Mouse (Mus musculus): ENCODE data around the gene Npcd. TPM values are rescaled to one million over a fixed set of nuclear protein-coding genes. Genes with fewer than 3 reads are reported as not detected.

Gene Npcd
- polyA plus RNA-seq, 1 experiment from 2014 or later = not detected

DNA sequence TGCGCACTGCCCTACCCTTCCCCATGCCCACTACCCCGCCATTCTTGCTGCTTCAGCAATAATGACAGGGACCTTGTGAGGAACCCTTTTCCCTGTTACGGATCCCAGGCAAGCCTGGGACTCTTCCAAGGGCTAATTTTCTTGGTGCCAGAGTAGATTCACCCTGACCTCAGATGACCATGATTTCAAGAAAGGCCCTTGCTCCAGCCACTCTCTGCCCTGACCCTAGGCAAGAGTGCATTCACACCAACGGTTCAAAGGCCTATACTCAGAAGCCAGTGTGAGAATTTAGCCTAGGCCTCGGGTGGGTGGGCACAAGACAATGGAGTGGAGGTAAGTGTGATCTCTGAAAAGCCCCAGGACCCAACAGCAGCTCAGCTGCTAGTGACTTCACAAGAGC is 4.6 kb downstream of the Npcd start:
- Histone ChIP-seq H3K9me3 (ENCODE audit: control insufficient read depth, low read length) (no peaks in the 10 kb centered on the region), H3K4me3 (ENCODE audit: control insufficient read depth in 1 of 2, insufficient read depth in 1 of 2, low read depth in 1 of 2, low read length in 2 of 2) (no peak overlapping the region), H3K9ac (ENCODE audit: low read length) (no peak overlapping the region), H3K36me3 (ENCODE audit: control insufficient read depth, insufficient read depth, low read length) (peaks cover 41% of the 10 kb centered on the region), H3K4me1 (ENCODE audit: control insufficient read depth in 2 of 2, insufficient read depth in 2 of 2, low read length in 2 of 2) (peaks cover 10 to 31% of the 10 kb centered on the region in 2 experiments), H3K4me2 (ENCODE audit: low read length) (no peak overlapping the region), H3K27ac (replicated peaks in 1 of 2; ENCODE audit: control insufficient read depth in 1 of 2, insufficient read depth in 1 of 2, low read depth in 2 of 2, low read length in 2 of 2) (no peak overlapping the region), H3K27me3 (ENCODE audit: control insufficient read depth, insufficient read depth, low read length) (no peaks in the 10 kb centered on the region)
- ATAC-seq (ENCODE audit: insufficient number of reproducible peaks, insufficient read depth, low FRiP score, low read depth) = no peak
- WGBS = 90% methylated on average over 5 of the region's 5 CpGs

DNA sequence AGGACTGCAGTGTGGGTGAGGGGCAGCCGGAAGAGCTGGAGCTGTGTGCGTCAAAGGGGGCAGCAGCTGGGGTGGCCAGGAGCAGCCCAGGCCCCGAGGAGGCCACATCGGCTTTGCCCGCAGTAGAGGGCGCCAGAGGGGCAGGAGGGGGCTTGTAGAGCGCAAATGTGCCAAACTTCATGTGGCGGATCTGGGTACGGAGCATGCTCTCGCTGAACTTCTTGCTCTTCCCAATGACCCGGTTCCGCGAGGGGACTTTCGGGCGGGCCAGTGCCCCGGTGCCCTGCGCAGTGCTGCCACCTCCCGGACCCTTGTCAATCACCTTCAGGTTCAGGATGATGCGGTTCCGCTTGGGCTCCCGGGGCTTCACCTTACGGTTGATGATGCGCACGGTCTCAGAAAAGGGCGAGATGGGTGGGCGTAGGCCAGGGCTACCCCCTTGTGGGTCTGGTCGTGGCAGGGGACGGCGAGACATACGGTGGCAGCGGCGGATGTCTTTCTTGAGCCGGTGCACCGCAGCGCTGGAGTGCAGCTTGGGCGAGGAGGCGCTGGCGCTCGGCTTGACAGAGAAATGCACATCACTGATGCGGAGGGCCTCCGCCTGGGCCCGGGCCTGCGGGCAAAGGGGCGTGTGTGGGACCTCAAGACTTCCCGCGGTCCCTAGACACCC is 5.5 kb downstream of the Npcd start:
- H3K27ac ChIP-seq (replicated peaks in 1 of 2; ENCODE audit: control insufficient read depth in 1 of 2, insufficient read depth in 1 of 2, low read depth in 2 of 2, low read length in 2 of 2) = no peak overlapping the region
- H3K9ac ChIP-seq (ENCODE audit: low read length) = no peak overlapping the region; the same call in 1 of the 2 replicates
- 51% methylated on average over 46 of the region's 46 CpGs for WGBS
- H3K4me2 ChIP-seq (ENCODE audit: low read length) = peak overlapping the region; percentile 36
- H3K27me3 ChIP-seq (ENCODE audit: control insufficient read depth, insufficient read depth, low read length) = no peaks in the 10 kb centered on the region
- H3K9me3 ChIP-seq (ENCODE audit: control insufficient read depth, low read length) = no peaks in the 10 kb centered on the region
- peaks cover 11 to 34% of the 10 kb centered on the region in 2 experiments for H3K4me1 ChIP-seq (ENCODE audit: control insufficient read depth in 2 of 2, insufficient read depth in 2 of 2, low read length in 2 of 2)
- peak overlapping the region in 1 of 2 experiments; percentile 3; a peak in 1 of 4 replicates for H3K4me3 ChIP-seq (ENCODE audit: control insufficient read depth in 1 of 2, insufficient read depth in 1 of 2, low read depth in 1 of 2, low read length in 2 of 2)
- no peak for ATAC-seq (ENCODE audit: insufficient number of reproducible peaks, insufficient read depth, low FRiP score, low read depth)
- H3K36me3 ChIP-seq (ENCODE audit: control insufficient read depth, insufficient read depth, low read length) = peaks cover 43% of the 10 kb centered on the region

DNA sequence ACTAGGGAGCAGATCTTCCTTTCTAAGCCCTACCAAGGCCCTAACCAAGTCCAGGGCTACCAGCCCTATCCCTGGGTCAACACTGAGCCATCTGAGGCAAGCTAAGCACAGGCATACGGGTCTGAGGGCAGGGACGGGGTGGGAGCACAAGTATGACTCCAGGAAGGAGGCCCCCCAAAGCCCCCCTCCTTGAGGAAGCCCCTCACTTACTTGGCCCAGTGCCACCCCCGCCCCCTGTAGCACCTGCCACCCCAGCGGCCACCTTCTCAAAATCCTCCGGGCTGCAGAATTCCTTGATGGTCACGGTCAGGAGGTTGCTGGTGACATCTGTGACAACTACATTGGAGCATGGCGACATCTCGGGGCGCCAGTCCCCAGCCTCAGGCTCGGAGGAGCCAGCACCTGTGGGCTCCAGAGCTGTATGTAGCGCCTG is 6.2 kb downstream of the Npcd start:
- H3K9me3 ChIP-seq (ENCODE audit: control insufficient read depth, low read length) = no peaks in the 10 kb centered on the region
- no peak overlapping the region for H3K4me3 ChIP-seq (ENCODE audit: control insufficient read depth in 1 of 2, insufficient read depth in 1 of 2, low read depth in 1 of 2, low read length in 2 of 2)
- no peaks in the 10 kb centered on the region for H3K27me3 ChIP-seq (ENCODE audit: control insufficient read depth, insufficient read depth, low read length)
- no peak for ATAC-seq (ENCODE audit: insufficient number of reproducible peaks, insufficient read depth, low FRiP score, low read depth)
- 82% methylated on average over 11 of the region's 11 CpGs for WGBS
- H3K4me2 ChIP-seq (ENCODE audit: low read length) = no peak overlapping the region
- H3K9ac ChIP-seq (ENCODE audit: low read length) = no peak overlapping the region; the same call in 1 of the 2 replicates
- peaks cover 10 to 41% of the 10 kb centered on the region in 2 experiments for H3K4me1 ChIP-seq (ENCODE audit: control insufficient read depth in 2 of 2, insufficient read depth in 2 of 2, low read length in 2 of 2)
- no peak overlapping the region for H3K27ac ChIP-seq (replicated peaks in 1 of 2; ENCODE audit: control insufficient read depth in 1 of 2, insufficient read depth in 1 of 2, low read depth in 2 of 2, low read length in 2 of 2)
- peaks cover 50% of the 10 kb centered on the region for H3K36me3 ChIP-seq (ENCODE audit: control insufficient read depth, insufficient read depth, low read length)

DNA sequence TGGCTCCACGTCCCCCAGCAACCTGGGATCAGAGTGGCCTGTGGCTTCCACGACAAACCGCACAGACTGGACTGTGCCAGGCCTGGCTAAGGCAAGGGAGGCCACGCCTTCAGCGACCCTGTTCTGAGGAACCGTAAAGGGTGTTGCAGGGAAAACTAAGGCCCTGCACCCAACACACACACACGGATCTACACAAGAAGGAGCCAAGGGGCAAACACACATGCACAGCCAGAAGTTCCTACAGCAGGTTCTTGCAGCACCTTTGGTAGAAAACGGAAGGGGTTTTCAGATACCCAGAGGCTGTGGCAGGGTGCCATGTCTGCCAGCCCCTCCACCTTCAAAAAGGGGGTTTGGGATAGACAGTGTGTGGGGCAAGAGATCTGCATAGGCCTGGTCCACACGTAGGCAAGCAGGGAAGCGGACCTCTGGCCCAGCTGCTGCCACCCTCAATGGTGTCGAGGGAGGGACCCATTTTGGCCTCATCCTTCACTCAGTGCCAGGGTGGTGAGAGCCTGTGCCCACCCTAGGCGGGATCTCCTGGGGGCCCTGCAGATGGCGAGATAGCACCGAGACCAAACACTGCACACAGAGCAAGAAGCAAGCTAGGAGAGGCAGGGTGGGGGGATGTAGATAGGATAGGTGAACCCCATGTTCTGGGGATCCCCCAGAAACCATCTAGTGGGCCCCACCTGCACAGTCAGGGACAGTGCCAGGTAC is 6.8 kb downstream of the Npcd start:
- H3K36me3 ChIP-seq (ENCODE audit: control insufficient read depth, insufficient read depth, low read length) = peaks cover 51% of the 10 kb centered on the region
- ATAC-seq (ENCODE audit: insufficient number of reproducible peaks, insufficient read depth, low FRiP score, low read depth) = no peak

DNA sequence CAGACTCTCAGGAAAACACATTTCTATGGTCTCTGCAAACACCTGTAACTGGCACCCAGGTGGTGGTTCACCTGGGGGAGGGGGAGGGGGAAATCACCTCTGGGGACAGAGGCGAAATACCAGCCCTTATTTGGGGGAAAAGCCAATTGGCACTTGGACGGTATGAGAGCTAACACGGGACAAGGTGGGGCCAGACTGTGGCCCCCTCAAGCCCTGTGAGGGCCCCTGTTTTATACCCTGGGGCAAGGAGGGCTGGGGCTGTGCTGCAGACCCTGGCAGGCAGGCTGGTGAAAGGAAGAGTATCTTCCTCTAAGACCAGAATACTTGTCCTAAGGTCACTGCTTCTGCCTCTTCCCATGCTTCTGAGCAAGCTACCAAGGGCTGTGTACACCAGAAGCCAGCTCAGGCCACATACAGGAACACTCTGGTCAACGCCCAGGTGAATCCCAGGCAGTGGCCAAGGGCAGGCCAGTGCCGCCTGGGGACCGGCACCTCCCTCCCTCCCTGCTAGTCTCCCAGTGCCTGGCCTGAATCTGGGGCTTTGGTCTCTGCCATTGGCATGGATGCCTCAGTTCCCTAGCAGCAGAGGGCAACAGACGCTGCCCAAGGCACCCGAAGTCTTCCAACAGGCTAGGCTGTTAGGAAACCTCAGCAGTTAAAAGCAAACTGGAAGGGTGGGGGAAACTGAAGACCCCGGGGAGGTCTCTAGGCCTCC is 7.7 kb downstream of the Npcd start:
- ATAC-seq (ENCODE audit: insufficient number of reproducible peaks, insufficient read depth, low FRiP score, low read depth) = no peak
- H3K36me3 ChIP-seq (ENCODE audit: control insufficient read depth, insufficient read depth, low read length) = peaks cover 45% of the 10 kb centered on the region
- H3K27me3 ChIP-seq (ENCODE audit: control insufficient read depth, insufficient read depth, low read length) = no peaks in the 10 kb centered on the region
- no peak overlapping the region for H3K27ac ChIP-seq (replicated peaks in 1 of 2; ENCODE audit: control insufficient read depth in 1 of 2, insufficient read depth in 1 of 2, low read depth in 2 of 2, low read length in 2 of 2)
- no peaks in the 10 kb centered on the region for H3K9me3 ChIP-seq (ENCODE audit: control insufficient read depth, low read length)
- peaks cover 4 to 36% of the 10 kb centered on the region in 2 experiments for H3K4me1 ChIP-seq (ENCODE audit: control insufficient read depth in 2 of 2, insufficient read depth in 2 of 2, low read length in 2 of 2)
- 84% methylated on average over 9 of the region's 9 CpGs for WGBS
- H3K4me3 ChIP-seq (ENCODE audit: control insufficient read depth in 1 of 2, insufficient read depth in 1 of 2, low read depth in 1 of 2, low read length in 2 of 2) = no peak overlapping the region
- H3K9ac ChIP-seq (ENCODE audit: low read length) = no peak overlapping the region
- no peak overlapping the region for H3K4me2 ChIP-seq (ENCODE audit: low read length)

More for the DNA sequence above, 6.8 kb downstream of the Npcd start:
- Histone ChIP-seq H3K4me1 (ENCODE audit: control insufficient read depth in 2 of 2, insufficient read depth in 2 of 2, low read length in 2 of 2) (peaks cover 7 to 41% of the 10 kb centered on the region in 2 experiments), H3K27me3 (ENCODE audit: control insufficient read depth, insufficient read depth, low read length) (no peaks in the 10 kb centered on the region), H3K4me3 (ENCODE audit: control insufficient read depth in 1 of 2, insufficient read depth in 1 of 2, low read depth in 1 of 2, low read length in 2 of 2) (no peak overlapping the region), H3K27ac (replicated peaks in 1 of 2; ENCODE audit: control insufficient read depth in 1 of 2, insufficient read depth in 1 of 2, low read depth in 2 of 2, low read length in 2 of 2) (no peak overlapping the region), H3K9me3 (ENCODE audit: control insufficient read depth, low read length) (no peaks in the 10 kb centered on the region), H3K9ac (ENCODE audit: low read length) (no peak overlapping the region; the same call in 1 of the 2 replicates), H3K4me2 (ENCODE audit: low read length) (no peak overlapping the region)
- WGBS = 88% methylated on average over 14 of the region's 14 CpGs

DNA sequence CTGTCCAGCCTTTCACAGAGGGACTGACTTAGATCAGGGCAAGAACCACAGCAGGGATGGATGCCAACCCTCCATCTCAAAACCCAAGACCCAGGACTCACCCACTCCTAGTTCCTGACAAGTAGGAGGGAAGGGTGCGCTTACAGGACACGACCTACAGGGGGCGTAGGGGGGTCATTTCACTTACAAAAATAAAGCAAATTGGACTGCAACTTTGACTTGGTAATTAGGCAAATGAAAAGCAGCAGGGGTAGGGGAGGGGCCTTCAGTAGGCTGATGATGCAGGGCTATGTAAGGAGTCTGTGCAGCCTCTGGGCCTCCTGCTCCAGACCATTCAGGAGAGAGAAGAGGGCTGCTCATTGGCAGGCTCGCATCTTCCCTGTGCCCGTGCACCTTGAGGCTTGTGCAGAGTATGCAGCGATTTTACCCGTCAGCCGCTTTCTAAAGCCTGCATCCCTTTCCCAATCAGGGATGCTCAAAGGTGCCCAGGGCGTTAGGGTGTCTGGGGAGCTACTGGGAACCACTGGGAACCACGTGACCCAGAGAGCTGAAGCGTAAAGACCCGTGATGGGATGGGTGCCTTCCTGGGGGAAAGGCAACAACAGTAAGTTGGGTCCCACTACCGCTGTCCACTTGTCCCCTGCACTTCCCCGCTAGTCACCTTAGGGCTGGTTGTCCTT is 8.8 kb downstream of the Npcd start:
- no peak for ATAC-seq (ENCODE audit: insufficient number of reproducible peaks, insufficient read depth, low FRiP score, low read depth)
- peaks cover 43% of the 10 kb centered on the region for H3K36me3 ChIP-seq (ENCODE audit: control insufficient read depth, insufficient read depth, low read length)
- peaks cover 4 to 31% of the 10 kb centered on the region in 2 experiments for H3K4me1 ChIP-seq (ENCODE audit: control insufficient read depth in 2 of 2, insufficient read depth in 2 of 2, low read length in 2 of 2)
- no peaks in the 10 kb centered on the region for H3K9me3 ChIP-seq (ENCODE audit: control insufficient read depth, low read length)
- WGBS = 56% methylated on average over 14 of the region's 14 CpGs
- no peak overlapping the region for H3K4me3 ChIP-seq (ENCODE audit: control insufficient read depth in 1 of 2, insufficient read depth in 1 of 2, low read depth in 1 of 2, low read length in 2 of 2)
- H3K4me2 ChIP-seq (ENCODE audit: low read length) = no peak overlapping the region
- H3K27me3 ChIP-seq (ENCODE audit: control insufficient read depth, insufficient read depth, low read length) = no peaks in the 10 kb centered on the region
- no peak overlapping the region for H3K9ac ChIP-seq (ENCODE audit: low read length)
- H3K27ac ChIP-seq (replicated peaks in 1 of 2; ENCODE audit: control insufficient read depth in 1 of 2, insufficient read depth in 1 of 2, low read depth in 2 of 2, low read length in 2 of 2) = no peak overlapping the region

DNA sequence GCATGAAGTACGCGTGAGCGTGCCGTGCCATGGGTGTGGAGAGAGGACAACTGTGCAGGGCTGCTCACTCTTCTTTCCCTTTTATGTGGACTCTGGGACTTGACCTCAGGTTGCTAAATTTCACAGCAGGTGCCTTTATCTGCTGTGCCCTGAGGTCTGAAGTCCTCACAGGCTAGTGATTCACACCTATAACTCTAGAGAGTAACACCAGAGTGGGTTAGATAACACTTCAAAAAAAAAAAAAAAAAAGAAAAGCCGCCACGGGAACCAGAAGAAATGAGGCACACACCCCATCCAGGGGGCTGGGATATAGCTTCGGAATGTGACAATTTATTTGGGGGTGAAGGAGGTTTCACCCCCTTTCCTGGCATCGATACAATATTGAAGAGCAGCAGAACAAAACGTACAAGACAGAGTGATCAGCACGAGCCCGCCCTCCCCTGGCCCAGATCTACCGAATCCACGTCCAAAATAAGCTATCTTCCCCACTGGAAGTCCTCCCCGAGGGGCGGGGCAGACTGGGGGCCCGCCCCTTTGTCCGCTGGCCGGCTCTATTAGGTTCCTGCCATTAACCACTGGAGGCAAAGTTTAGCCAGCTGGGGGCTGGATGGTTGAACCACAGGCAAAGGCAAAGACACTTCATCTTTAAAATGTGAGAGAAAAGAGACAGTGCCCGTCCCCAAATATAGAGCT is 10.3 kb downstream of the Npcd start:
- no peak overlapping the region for H3K9ac ChIP-seq (ENCODE audit: low read length)
- H3K36me3 ChIP-seq (ENCODE audit: control insufficient read depth, insufficient read depth, low read length) = peaks cover 42% of the 10 kb centered on the region
- no peak overlapping the region for H3K4me3 ChIP-seq (ENCODE audit: control insufficient read depth in 1 of 2, insufficient read depth in 1 of 2, low read depth in 1 of 2, low read length in 2 of 2)
- no peak for ATAC-seq (ENCODE audit: insufficient number of reproducible peaks, insufficient read depth, low FRiP score, low read depth)
- H3K9me3 ChIP-seq (ENCODE audit: control insufficient read depth, low read length) = no peaks in the 10 kb centered on the region
- H3K4me1 ChIP-seq (ENCODE audit: control insufficient read depth in 2 of 2, insufficient read depth in 2 of 2, low read length in 2 of 2) = peaks cover 4 to 25% of the 10 kb centered on the region in 2 experiments
- H3K27me3 ChIP-seq (ENCODE audit: control insufficient read depth, insufficient read depth, low read length) = no peaks in the 10 kb centered on the region
- WGBS = 56% methylated on average over 19 of the region's 19 CpGs
- H3K4me2 ChIP-seq (ENCODE audit: low read length) = no peak overlapping the region
- no peak overlapping the region for H3K27ac ChIP-seq (replicated peaks in 1 of 2; ENCODE audit: control insufficient read depth in 1 of 2, insufficient read depth in 1 of 2, low read depth in 2 of 2, low read length in 2 of 2)

All from heart, embryonic 14.5 days (tissue).